Comparison of ENCODE assay signal across 7 mouse cellular contexts in genomic region chr1:121478284-121478980, GRCm38 (mm10). TPM values are rescaled to one million over a fixed set of nuclear protein-coding genes. Genes with fewer than 3 reads are reported as not detected.
A peak's percentile ranks its signal among the peaks of the same experiment; 100 is the strongest.
DNase-seq lines count a peak whose midpoint lies in the region; ATAC-seq lines count a peak whose summit lies in the region.

No protein-coding gene starts in this region.

- DNase-seq in 416B (ENCODE audit: low read depth), result peak; percentile 85
- DNase-seq in layer of hippocampus, adult 18-20 months (ENCODE audit: low spot score in 2 of 2), result peak; percentile 77 to 88
- no peak for DNase-seq in lung, postnatal 4 days
- DNase-seq in ovary, postnatal 36 days (ENCODE audit: low spot score), result no peak

- ATAC-seq in CD4-positive, CD25-positive, alpha-beta regulatory T cell, adult 4 months, result peak; percentile 34
- peak; percentile 91 for ATAC-seq in megakaryocyte progenitor cell, adult 5-6 weeks (replicated peaks; ENCODE audit: poor library complexity)
- ATAC-seq in erythroid progenitor cell, adult 5-6 weeks (replicated peaks; ENCODE audit: low FRiP score, poor library complexity, severe bottlenecking), result no peak

RNA-seq across cellular contexts. Expression of gene Ccdc93, which starts 47.6 kb away (rescaled TPM):
- 10 to 100 TPM; 16.1 to 17.6 TPM for polyA plus RNA-seq in CD4-positive, CD25-positive, alpha-beta regulatory T cell, adult 4 months (2017; shearing (Covaris generic))
- 10 to 100 TPM; 30.0 to 31.6 TPM for total RNA-seq in layer of hippocampus, adult 18-20 months (2021)
- 13.3 and 17.0 TPM in 2 replicates for total RNA-seq in megakaryocyte progenitor cell, adult 5-6 weeks (2015)
- total RNA-seq in megakaryocyte progenitor cell, adult 5-6 weeks (2017), result 26.3 and 31.4 TPM in 2 replicates
- total RNA-seq in erythroid progenitor cell, adult 5-6 weeks (2015; ENCODE audit: low replicate concordance), result 1.7 and 1.8 TPM in 2 replicates
- total RNA-seq in erythroid progenitor cell, adult 5-6 weeks (2017; ENCODE audit: low replicate concordance), result 2.1 and 4.4 TPM in 2 replicates

RNA-seq across cellular contexts. Expression of gene Htr5b, which starts 49.8 kb away (rescaled TPM):
- under 1 TPM in 1 of 2 experiments, not detected in 1; 0.42 TPM for polyA plus RNA-seq in CD4-positive, CD25-positive, alpha-beta regulatory T cell, adult 4 months (2017; shearing (Covaris generic))
- 1 to 10 TPM; 7.5 to 7.6 TPM for total RNA-seq in layer of hippocampus, adult 18-20 months (2021)
- not detected in 2 replicates for total RNA-seq in megakaryocyte progenitor cell, adult 5-6 weeks (2015)
- total RNA-seq in megakaryocyte progenitor cell, adult 5-6 weeks (2017), result not detected in 2 replicates
- total RNA-seq in erythroid progenitor cell, adult 5-6 weeks (2015; ENCODE audit: low replicate concordance), result not detected in 2 replicates
- total RNA-seq in erythroid progenitor cell, adult 5-6 weeks (2017; ENCODE audit: low replicate concordance), result not detected in 2 replicates

Comparison
In these comparisons a context has a peak if more than half of its experiments do, and no peak if none do; other contexts are left out.
1. DNase-seq: peak in 416B (single experiment) and layer of hippocampus, adult 18-20 months (2 of 2); none in lung, postnatal 4 days (0 of 2) and ovary, postnatal 36 days (single experiment).
2. RNA of gene Htr5b, which starts 49.8 kb away (total RNA-seq): 7.5 to 7.6 TPM in layer of hippocampus, adult 18-20 months; not detected in megakaryocyte progenitor cell, adult 5-6 weeks and not detected in erythroid progenitor cell, adult 5-6 weeks; every median in the first group is over 4 times any median in the second.